Mouse (Mus musculus): ENCODE measurements around the gene Tnrc18.

Tnrc18 gene

GRCm38 (mm10) chr5:142822286-142823095 lies 5.0 kb upstream of the Tnrc18 start:
- DNase-seq (ENCODE audit: low spot score) = peak; percentile 90

GRCm38 (mm10) chr5:142821974-142822285 lies 4.5 kb upstream of the Tnrc18 start:
- no peak for DNase-seq (ENCODE audit: low spot score)

DNA sequence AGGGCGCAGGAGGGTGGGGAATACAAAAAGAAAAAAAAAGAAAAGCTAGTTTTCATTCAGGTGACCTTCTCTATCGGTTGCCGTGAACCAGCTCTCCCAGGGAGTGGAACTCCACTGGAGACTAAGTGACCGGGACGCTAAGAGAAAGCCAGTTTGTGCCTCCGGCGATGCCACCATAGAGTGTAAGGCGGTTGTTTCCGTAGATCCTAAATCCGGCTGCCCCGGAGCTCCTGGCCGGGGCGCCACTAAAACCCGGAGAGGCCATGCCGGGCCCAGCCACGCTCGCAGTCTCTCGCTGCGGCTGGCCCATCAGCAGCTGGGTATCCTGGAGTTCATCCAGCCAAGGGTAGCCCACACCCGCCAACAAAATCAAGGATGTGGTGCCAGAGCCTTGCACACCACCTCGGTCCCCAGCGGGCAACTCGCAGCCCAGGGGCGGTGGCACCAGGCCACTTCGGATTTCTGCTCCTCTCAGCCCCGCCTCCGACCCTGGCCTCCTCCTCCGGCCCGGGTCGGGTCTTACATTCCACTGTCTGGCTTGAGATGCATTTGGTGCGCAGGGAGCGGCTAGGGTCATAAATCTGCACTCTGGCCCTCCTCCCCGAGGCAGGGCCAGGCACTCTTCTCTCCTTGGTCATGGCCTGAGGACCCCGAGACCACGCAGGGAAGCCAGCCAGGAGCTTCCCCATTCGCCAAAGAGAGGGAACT lies 4.0 kb upstream of the Tnrc18 start:
- peak; percentile 92 for DNase-seq (ENCODE audit: low spot score)

GRCm38 (mm10) chr5:142820276-142821265 lies 3.1 kb upstream of the Tnrc18 start:
- no peak for DNase-seq (ENCODE audit: low spot score)

DNA sequence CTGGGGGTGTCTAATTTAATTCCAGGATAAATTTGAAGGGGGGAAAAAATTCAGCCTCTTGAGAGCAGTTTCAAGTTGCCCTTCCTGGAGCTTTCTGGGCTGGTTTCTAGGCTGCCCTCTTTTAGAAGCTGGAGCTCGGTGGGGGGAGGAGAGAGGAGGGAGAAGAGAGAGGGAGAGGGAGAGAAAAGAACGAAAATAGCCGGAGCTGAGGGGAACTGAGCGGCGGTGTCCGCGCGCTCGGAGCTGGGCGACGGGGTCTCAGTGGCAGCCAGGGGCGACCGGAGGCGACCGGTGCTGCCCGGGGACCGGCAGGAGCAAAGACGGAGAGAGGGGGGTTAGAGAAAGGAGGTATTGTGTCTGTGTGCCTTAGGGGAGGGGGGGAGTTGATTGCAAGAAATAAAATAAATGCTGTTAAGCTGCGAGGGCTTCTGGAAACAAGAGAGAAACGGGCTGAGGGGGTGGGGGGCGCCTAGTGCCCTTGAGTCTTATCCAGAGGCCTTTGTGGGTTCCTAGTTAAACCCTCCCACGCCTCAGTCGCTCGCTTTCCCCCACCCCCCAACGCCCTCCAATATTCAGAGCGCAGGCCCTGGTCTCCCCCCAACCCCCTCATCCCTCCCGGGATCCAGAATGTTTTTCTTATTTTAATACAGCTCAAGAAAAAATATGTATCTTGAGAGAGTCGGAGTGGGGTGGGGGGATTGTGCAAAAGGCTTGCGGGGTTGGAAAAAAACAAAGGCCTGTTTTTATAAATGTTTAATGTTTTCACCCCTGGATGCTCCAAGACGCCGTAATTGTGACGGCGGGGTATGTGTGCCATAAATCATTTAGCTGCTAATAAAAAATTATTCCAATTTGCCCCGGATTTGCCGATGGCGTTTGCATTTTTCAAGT lies 2.2 kb upstream of the Tnrc18 start:
- peak; percentile 72 for DNase-seq (ENCODE audit: low spot score)

GRCm38 (mm10) chr5:142818435-142819360 lies 1.2 kb upstream of the Tnrc18 start:
- DNase-seq (ENCODE audit: low spot score) = peak; percentile 71

- no peak for DNase-seq (ENCODE audit: low spot score)
These were observed 495 bp downstream of the Tnrc18 start for GRCm38 (mm10) chr5:142816811-142817523.

- no peak for DNase-seq (ENCODE audit: low spot score)
These were observed 1.2 kb downstream of the Tnrc18 start for GRCm38 (mm10) chr5:142816031-142816810.

- no peak for DNase-seq (ENCODE audit: low spot score)
These were observed 2.0 kb downstream of the Tnrc18 start for GRCm38 (mm10) chr5:142815421-142816001.

DNA sequence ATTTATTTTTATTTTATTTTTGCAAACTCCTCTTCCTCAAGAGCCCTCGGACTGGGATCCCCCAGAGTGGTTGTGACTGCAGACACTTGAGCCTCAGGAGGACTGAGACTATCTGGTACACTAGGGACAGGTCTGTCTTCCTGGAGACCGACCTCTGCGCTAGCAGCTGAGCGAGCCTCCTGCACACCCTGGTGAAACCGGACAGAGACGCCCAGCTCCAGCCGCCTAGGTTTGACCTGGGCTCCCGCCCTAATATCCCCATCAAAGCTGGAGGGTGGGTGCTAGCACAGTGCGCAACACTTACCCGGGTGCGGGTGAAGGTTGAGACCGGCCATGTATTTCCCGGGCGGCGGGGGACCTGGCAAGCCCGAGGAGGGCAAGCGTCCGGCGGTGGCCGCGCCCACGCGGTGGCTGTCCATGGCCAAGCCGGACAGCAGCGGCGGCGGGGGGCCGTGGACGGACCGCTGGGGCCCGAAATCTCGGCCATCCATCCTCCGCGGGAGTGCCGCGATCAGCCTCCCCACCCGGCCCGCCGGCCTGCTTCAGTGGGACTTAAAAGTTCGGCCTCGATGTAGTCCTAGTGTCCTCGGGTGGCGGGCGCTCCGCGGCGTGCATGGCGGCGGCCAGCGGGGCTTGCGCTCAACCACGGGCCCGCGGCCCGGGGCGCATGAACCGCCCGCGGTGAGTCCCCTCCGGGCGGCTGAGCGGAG lies 2.6 kb downstream of the Tnrc18 start:
- no peak for DNase-seq (ENCODE audit: low spot score)

DNA sequence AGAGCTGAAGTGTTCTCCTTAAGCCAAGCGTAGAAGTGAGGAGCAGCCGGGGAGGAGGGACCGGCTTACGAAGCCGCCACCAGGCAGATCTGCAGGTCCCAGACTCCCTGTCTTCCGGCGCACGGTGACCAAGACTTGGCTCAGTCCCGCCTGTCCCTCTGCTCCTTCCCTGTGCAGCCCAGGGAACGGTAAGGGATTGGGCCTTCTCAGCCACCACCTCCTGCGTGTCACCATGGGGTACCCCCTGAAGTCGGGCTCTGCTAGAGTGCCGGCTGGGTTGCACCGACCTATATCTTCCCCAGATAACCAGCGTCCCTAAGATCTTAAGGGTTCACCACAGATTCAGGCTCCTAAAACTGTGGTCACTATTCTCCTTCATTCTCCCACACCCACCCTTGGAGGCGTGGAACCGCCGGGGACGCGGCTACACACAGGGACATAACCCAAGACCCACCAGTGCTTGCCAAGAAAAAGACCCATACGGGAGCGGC lies 3.3 kb downstream of the Tnrc18 start:
- DNase-seq (ENCODE audit: low spot score) = no peak

DNA sequence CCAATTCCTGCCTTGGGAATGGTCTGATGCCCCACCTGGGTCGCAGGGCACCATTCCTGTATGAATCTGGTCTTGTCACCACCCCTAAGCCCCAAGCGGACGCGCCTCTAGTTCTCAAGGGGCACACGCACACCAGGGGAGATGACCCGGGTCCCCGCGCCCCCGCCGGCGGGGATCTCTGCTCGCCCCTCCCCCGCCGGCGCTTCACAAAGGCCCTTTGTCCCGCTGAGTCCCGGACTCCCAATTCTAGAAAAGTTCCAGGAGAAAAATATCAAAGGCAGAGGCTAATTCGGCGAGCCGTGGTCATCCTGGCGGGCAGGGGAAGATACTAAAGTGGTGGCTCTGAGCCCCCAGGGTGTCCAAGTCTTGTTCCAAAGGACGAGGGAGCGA lies 3.7 kb downstream of the Tnrc18 start:
- DNase-seq (ENCODE audit: low spot score) = no peak

DNA sequence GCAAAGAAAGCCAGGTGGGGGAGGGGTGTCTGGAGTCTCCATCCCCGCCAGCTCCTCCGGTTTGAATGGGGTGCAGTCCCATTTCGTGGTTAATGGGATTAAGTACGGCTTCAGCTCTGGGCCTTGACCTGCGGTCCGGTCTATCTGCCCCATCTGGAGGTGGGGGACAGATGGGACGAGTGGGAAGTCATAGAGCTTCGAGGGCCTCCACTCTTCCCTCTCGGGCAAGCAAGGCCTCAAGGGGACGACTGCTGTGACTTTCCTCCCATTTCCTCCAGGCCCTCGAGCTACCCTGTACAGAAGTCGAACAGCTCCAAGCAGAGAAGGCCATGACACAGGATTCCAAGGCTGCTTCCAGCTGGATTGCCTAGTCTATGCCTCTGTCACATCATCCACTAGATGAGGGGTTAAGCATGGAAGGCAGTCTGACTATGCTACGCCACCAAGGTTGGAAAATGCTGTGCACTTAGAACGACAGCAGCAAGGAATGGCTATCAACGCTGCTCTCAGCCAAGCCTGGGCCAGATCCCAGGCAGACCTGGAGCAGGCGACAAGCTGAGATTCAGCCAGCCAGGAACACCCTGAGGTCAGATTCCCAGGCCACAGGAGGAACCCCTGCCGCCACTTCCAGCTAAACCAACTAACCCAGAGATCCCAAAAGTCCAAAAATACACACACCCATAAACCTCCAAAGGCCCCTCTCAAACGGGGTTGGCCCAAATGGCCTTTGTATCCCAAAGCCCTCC lies 4.3 kb downstream of the Tnrc18 start:
- no peak for DNase-seq (ENCODE audit: low spot score)

DNA sequence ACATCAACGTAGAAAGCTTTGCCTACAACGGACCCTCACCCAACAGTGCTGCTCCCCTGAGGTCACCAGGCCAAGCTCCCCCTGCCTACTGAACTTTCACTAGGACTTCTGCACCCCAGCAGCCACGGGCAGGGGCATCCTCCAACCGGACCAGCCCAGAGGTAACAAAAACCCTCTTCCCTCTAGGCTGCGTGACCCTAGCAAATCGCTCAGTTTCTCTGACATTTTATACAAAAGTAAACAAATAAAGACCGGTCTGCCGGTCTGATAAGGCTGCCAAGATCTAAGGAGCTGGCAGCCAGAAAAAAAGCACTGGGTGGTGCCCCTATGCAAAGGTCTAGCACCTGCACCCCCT lies 4.9 kb downstream of the Tnrc18 start:
- DNase-seq (ENCODE audit: low spot score) = no peak

GRCm38 (mm10) chr5:142811870-142812443 lies 5.5 kb downstream of the Tnrc18 start:
- no peak for DNase-seq (ENCODE audit: low spot score)

Measured in ovary, adult 18-20 months (tissue).